Mouse (Mus musculus): ENCODE results near the gene Wdr25.
A peak's percentile ranks its signal among the peaks of the same experiment; 100 is the strongest.

The Wdr25 gene

GRCm38 (mm10) chr12:108983496-108983895 is 90.1 kb downstream of the Wdr25 start:
- no peak for DNase-seq (ENCODE audit: low read depth, low spot score)

GRCm38 (mm10) chr12:108984471-108984870 is 91.0 kb downstream of the Wdr25 start:
- DNase-seq (ENCODE audit: low read depth, low spot score) = no peak

- no peak for DNase-seq (ENCODE audit: low read depth, low spot score)
Measured at GRCm38 (mm10) chr12:108985025-108985424, 91.6 kb downstream of the Wdr25 start.

GRCm38 (mm10) chr12:108987448-108987847 is 94.0 kb downstream of the Wdr25 start:
- DNase-seq (ENCODE audit: low read depth, low spot score) = no peak

GRCm38 (mm10) chr12:108990425-108990824 is 97.0 kb downstream of the Wdr25 start:
- no peak for DNase-seq (ENCODE audit: low read depth, low spot score)

- no peak for DNase-seq (ENCODE audit: low read depth, low spot score)
Measured at GRCm38 (mm10) chr12:108993046-108993445, 99.6 kb downstream of the Wdr25 start.

GRCm38 (mm10) chr12:108994436-108995031 is 101.1 kb downstream of the Wdr25 start:
- peak; percentile 20 for DNase-seq (ENCODE audit: low read depth, low spot score)

GRCm38 (mm10) chr12:108995976-108996636 is 102.7 kb downstream of the Wdr25 start:
- no peak for DNase-seq (ENCODE audit: low read depth, low spot score)

- DNase-seq (ENCODE audit: low read depth, low spot score) = no peak
Measured at GRCm38 (mm10) chr12:108997249-108997648, 103.8 kb downstream of the Wdr25 start.

GRCm38 (mm10) chr12:109002978-109003377 is 109.5 kb downstream of the Wdr25 start:
- DNase-seq (ENCODE audit: low read depth, low spot score) = no peak

- no peak for DNase-seq (ENCODE audit: low read depth, low spot score)
Measured at GRCm38 (mm10) chr12:109010070-109010649, 116.7 kb downstream of the Wdr25 start.

- no peak for DNase-seq (ENCODE audit: low read depth, low spot score)
Measured at GRCm38 (mm10) chr12:109022181-109022691, 128.8 kb downstream of the Wdr25 start.

GRCm38 (mm10) chr12:109022966-109023365 is 129.5 kb downstream of the Wdr25 start:
- no peak for DNase-seq (ENCODE audit: low read depth, low spot score)

GRCm38 (mm10) chr12:109023780-109024179 is 130.3 kb downstream of the Wdr25 start:
- DNase-seq (ENCODE audit: low read depth, low spot score) = no peak

- DNase-seq (ENCODE audit: low read depth, low spot score) = no peak
Measured at GRCm38 (mm10) chr12:109037026-109037425, 143.6 kb downstream of the Wdr25 start.

- no peak for DNase-seq (ENCODE audit: low read depth, low spot score)
Measured at GRCm38 (mm10) chr12:109038179-109038819, 144.9 kb downstream of the Wdr25 start.

- DNase-seq (ENCODE audit: low read depth, low spot score) = no peak
Measured at GRCm38 (mm10) chr12:109039311-109039710, 145.9 kb downstream of the Wdr25 start.

GRCm38 (mm10) chr12:109044497-109044896 is 151.1 kb downstream of the Wdr25 start:
- no peak for DNase-seq (ENCODE audit: low read depth, low spot score)

GRCm38 (mm10) chr12:109045581-109045980 is 152.2 kb downstream of the Wdr25 start:
- no peak for DNase-seq (ENCODE audit: low read depth, low spot score)

- no peak for DNase-seq (ENCODE audit: low read depth, low spot score)
Measured at GRCm38 (mm10) chr12:109049949-109050348, 156.5 kb downstream of the Wdr25 start.

GRCm38 (mm10) chr12:109053020-109053806 is 159.8 kb downstream of the Wdr25 start:
- DNase-seq (ENCODE audit: low read depth, low spot score) = no peak

- no peak for DNase-seq (ENCODE audit: low read depth, low spot score)
Measured at GRCm38 (mm10) chr12:109057736-109058135, 164.3 kb downstream of the Wdr25 start.
